ENCODE assay signal across 8 mouse cellular contexts in genomic region chr5:37027701-37028100, GRCm38 (mm10). TPM values are rescaled to one million over a fixed set of nuclear protein-coding genes. Genes with fewer than 3 reads are reported as not detected.
DNase-seq lines count a peak whose midpoint lies in the region; ATAC-seq and TF ChIP-seq lines count a peak whose summit lies in the region.
"Had no signal": no experiment of that assay in that cellular context is flagged by ENCODE, and none has a peak within 500 bp of the region (broad histone marks: within the 10 kb centered on the region; RNA-seq: fewer than 3 reads in every experiment).

No protein-coding gene starts in this region.

- H3K27me3 ChIP-seq in forebrain, embryonic 11.5 days (ENCODE audit: control insufficient read depth, insufficient read depth, low read length), result peaks cover 46% of the 10 kb centered on the region
- peaks cover 84% of the 10 kb centered on the region for H3K27me3 ChIP-seq in limb, embryonic 10.5 days (ENCODE audit: low read depth, poor library complexity, severe bottlenecking)
- peaks cover 30% of the 10 kb centered on the region for H3K27me3 ChIP-seq in neural tube, embryonic 15.5 days (replicated peaks)

- peaks cover 4% of the 10 kb centered on the region for H3K4me1 ChIP-seq in lung, adult 2 months (ENCODE audit: control insufficient read depth, insufficient read depth, low read length)
- H3K4me1 ChIP-seq in forebrain, embryonic 11.5 days (replicated peaks; ENCODE audit: control insufficient read depth, insufficient read depth, low read length), result peaks cover 6% of the 10 kb centered on the region
- H3K4me1 ChIP-seq in limb, embryonic 10.5 days, result peaks cover 18% of the 10 kb centered on the region
- H3K4me1 ChIP-seq in neural tube, embryonic 15.5 days, result peaks cover 33% of the 10 kb centered on the region

- H3K4me2 ChIP-seq in forebrain, embryonic 11.5 days (ENCODE audit: low read depth, low read length, severe bottlenecking), result peak overlapping the region; percentile 98
- peak overlapping the region; percentile 87 for H3K4me2 ChIP-seq in neural tube, embryonic 15.5 days

- no peaks in the 10 kb centered on the region for H3K9me3 ChIP-seq in forebrain, embryonic 11.5 days (ENCODE audit: control insufficient read depth, low read length)
- no peaks in the 10 kb centered on the region for H3K9me3 ChIP-seq in limb, embryonic 10.5 days (replicated peaks)
- no peaks in the 10 kb centered on the region for H3K9me3 ChIP-seq in neural tube, embryonic 15.5 days (replicated peaks)

- TF ChIP-seq POLR2A in lung, adult 2 months (IDR thresholded peaks at IDR 0.05; ENCODE audit: borderline replicate concordance, extremely low read depth, low read depth, low read length), result no peak

- peak overlapping the region; percentile 56; the same call in 1 of the 2 replicates for H3K9ac ChIP-seq in forebrain, embryonic 11.5 days (ENCODE audit: low read length)
- H3K9ac ChIP-seq in neural tube, embryonic 15.5 days (replicated peaks), result peak overlapping the region; percentile 66

- no peak for DNase-seq in lung, adult 2 months
- no peak for DNase-seq in lung, postnatal 14 days
- DNase-seq in forebrain, embryonic 11.5 days (ENCODE audit: low spot score), result no peak
- no peak for DNase-seq in limb, embryonic 10.5 days (ENCODE audit: low spot score)
- no peak for DNase-seq in layer of hippocampus, adult 9-11 months
- no peak for DNase-seq in kidney, postnatal 36 days

- ATAC-seq in forebrain, embryonic 11.5 days (replicated peaks; ENCODE audit: low FRiP score), result no peak
- no peak; the same call in 1 of the 2 replicates for ATAC-seq in neural tube, embryonic 15.5 days (ENCODE audit: low FRiP score)

- H3K4me3 ChIP-seq in lung, adult 2 months (replicated peaks; ENCODE audit: extremely low read depth, low read depth, low read length), result peak overlapping the region; percentile 2
- peak overlapping the region; percentile 50 for H3K4me3 ChIP-seq in forebrain, embryonic 11.5 days (ENCODE audit: low read depth, low read length)
- peak overlapping the region; percentile 67 for H3K4me3 ChIP-seq in limb, embryonic 10.5 days
- peak overlapping the region; percentile 63 for H3K4me3 ChIP-seq in neural tube, embryonic 15.5 days (replicated peaks)
- H3K4me3 ChIP-seq: myocyte had no signal

- TF ChIP-seq CTCF in lung, adult 2 months (IDR thresholded peaks at IDR 0.05; ENCODE audit: insufficient read depth, low read length), result no peak

- 17% methylated on average over 13 of the region's 13 CpGs for WGBS in lung, adult 2 months
- 13% methylated on average over 13 of the region's 13 CpGs for WGBS in forebrain, embryonic 11.5 days
- 16% methylated on average over 13 of the region's 13 CpGs for WGBS in limb, embryonic 10.5 days
- 13% methylated on average over 13 of the region's 13 CpGs for WGBS in neural tube, embryonic 15.5 days

- H3K27ac ChIP-seq in forebrain, embryonic 11.5 days (ENCODE audit: low read depth, low read length), result no peak overlapping the region
- H3K27ac ChIP-seq in limb, embryonic 10.5 days, result no peak overlapping the region
- peak overlapping the region; percentile 84 for H3K27ac ChIP-seq in neural tube, embryonic 15.5 days (replicated peaks)

- H3K36me3 ChIP-seq in forebrain, embryonic 11.5 days (ENCODE audit: control insufficient read depth, insufficient read depth, low read length), result no peaks in the 10 kb centered on the region
- H3K36me3 ChIP-seq in limb, embryonic 10.5 days, result no peaks in the 10 kb centered on the region
- no peaks in the 10 kb centered on the region for H3K36me3 ChIP-seq in neural tube, embryonic 15.5 days

RNA-seq across cellular contexts. Expression of gene Wfs1, which starts 38.7 kb away (rescaled TPM):
- 15.7 and 19.3 TPM in 2 replicates for polyA plus RNA-seq in lung, adult 2 months (2012; rRNA removed)
- polyA plus RNA-seq in forebrain, embryonic 11.5 days (2014; fragmentation: Nextera tagmentation; extraction: Ambion mirVana), result 8.8 and 9.3 TPM in 2 replicates
- polyA plus RNA-seq in limb, embryonic 10.5 days (2016; fragmentation: Nextera tagmentation; extraction: Ambion mirVana), result 6.1 and 6.7 TPM in 2 replicates
- polyA plus RNA-seq in neural tube, embryonic 15.5 days (2015; fragmentation: Nextera tagmentation; extraction: Ambion mirVana), result 9.4 and 9.7 TPM in 2 replicates

RNA-seq across cellular contexts. Expression of gene Gm1043, which starts 57.5 kb away (rescaled TPM):
- polyA plus RNA-seq in lung, adult 2 months (2012; rRNA removed), result 0.28 and 0.38 TPM in 2 replicates
- polyA plus RNA-seq in forebrain, embryonic 11.5 days (2014; fragmentation: Nextera tagmentation; extraction: Ambion mirVana), result 0.03 and 0.07 TPM in 2 replicates
- polyA plus RNA-seq in limb, embryonic 10.5 days (2016; fragmentation: Nextera tagmentation; extraction: Ambion mirVana), result not detected in 2 replicates
- polyA plus RNA-seq in neural tube, embryonic 15.5 days (2015; fragmentation: Nextera tagmentation; extraction: Ambion mirVana), result 1.3 and 2.1 TPM in 2 replicates
- polyA plus RNA-seq: myocyte had no signal

Comparison
In these comparisons a context has a peak if more than half of its experiments do, and no peak if none do; other contexts are left out.
1. H3K4me3 ChIP-seq: peak in every context shown above with its lines; median percentile 67 in limb, embryonic 10.5 days; 63 in neural tube, embryonic 15.5 days; 50 in forebrain, embryonic 11.5 days; 2 in lung, adult 2 months.